Mouse (Mus musculus) small intestine, adult 2 months (tissue): ENCODE results near the gene Hist1h3d. TPM values are rescaled to one million over a fixed set of nuclear protein-coding genes. Genes with fewer than 3 reads are reported as not detected.
"Not testable (repeated sequence)": the region's sequence is repeated elsewhere in the genome, so short reads cannot be mapped to it uniquely, and the experiment has no call there.

Experiments
- H3K27ac ChIP-seq: fragments of 200-500 bp; 2 replicates; pipeline ENCODE4 v1.5.1; 2012; ENCODE audit warnings: low read depth, low read length, control low read depth, inconsistent platforms; ENCODE audit not compliant: insufficient read depth
- H3K27me3 ChIP-seq: fragments of 200-500 bp; 2 replicates; pipeline ENCODE4 v1.6.1; 2012; ENCODE audit warnings: mild to moderate bottlenecking, moderate library complexity, low read length, inconsistent platforms; ENCODE audit not compliant: control insufficient read depth, insufficient read depth
- H3K36me3 ChIP-seq: fragments of 200-500 bp; 2 replicates; pipeline ENCODE4 v1.6.1; 2012; ENCODE audit warnings: mild to moderate bottlenecking, low read length, control low read depth, inconsistent platforms; ENCODE audit not compliant: control insufficient read depth, insufficient read depth
- H3K4me1 ChIP-seq: fragments of 200-500 bp; 2 replicates; pipeline ENCODE4 v1.6.1; 2012; ENCODE audit warnings: low read length, inconsistent platforms, mixed read lengths; ENCODE audit not compliant: control insufficient read depth, insufficient read depth, insufficient read length
- H3K4me3 ChIP-seq: fragments of 200-500 bp; 2 replicates; pipeline ENCODE4 v1.5.1; 2012; ENCODE audit warnings: low read depth, mild to moderate bottlenecking, control low read depth, inconsistent platforms, low read length, moderate library complexity
- CTCF ChIP-seq: fragments of 200-500 bp; IDR thresholded peaks from 2 replicates; pipeline ENCODE4 v1.5.1; 2012; ENCODE audit warnings: low read depth, mild to moderate bottlenecking, control low read depth, inconsistent platforms, low read length, moderate library complexity, mixed read lengths; ENCODE audit not compliant: insufficient replicate concordance, insufficient read length; ENCODE audit errors: extremely low read depth
- POLR2A ChIP-seq: fragments of 200-500 bp; IDR thresholded peaks from 2 replicates; pipeline ENCODE4 v1.6.1; 2012; ENCODE audit warnings: low read depth, mild to moderate bottlenecking, control low read depth, inconsistent platforms, low read length, moderate library complexity
- WGBS: fragments of 180-500 bp; shearing (Covaris S2); methylation state at CpG from one replicate; pipeline ENCODE4 v1.1.7; 2018; 5-methylcytosine and 5-hydroxymethylcytosine counted together
- polyA plus RNA-seq: library from polyadenylated mRNA; depleted of rRNA; stranded (reverse); fragments of >200 nt; gene quantifications from 2 replicates; pipeline ENCODE4 v1.2.3, GENCODE M21; 2012

Gene Hist1h3d
- polyA plus RNA-seq, 1 experiment: 24.2 TPM

- WGBS: 3% methylated on average over 15 of the region's 39 CpGs
- not testable (repeated sequence) for H3K4me1 ChIP-seq, H3K36me3 ChIP-seq, H3K27me3 ChIP-seq
- H3K27ac ChIP-seq: peak overlapping the region; percentile 79
- H3K4me3 ChIP-seq: peak overlapping the region; percentile 52
These were observed 905 bp upstream of the Hist1h3d start for GRCm38 (mm10) chr13:23574546-23575170.

- Histone ChIP-seq H3K27ac (peak overlapping the region; percentile 52), H3K4me3 (peak overlapping the region; percentile 73)
- WGBS: 1% methylated on average over 19 of the region's 40 CpGs
- not testable (repeated sequence) for H3K27me3 ChIP-seq, H3K36me3 ChIP-seq, H3K4me1 ChIP-seq
- 0 out of 2 replicates have a peak, but pooled peaks have one; percentile 14 for TF ChIP-seq POLR2A
These were observed 326 bp downstream of the Hist1h3d start for GRCm38 (mm10) chr13:23575864-23576313.

GRCm38 (mm10) chr13:23576351-23576881 is 853 bp downstream of the Hist1h3d start:
- H3K27ac ChIP-seq: no peak overlapping the region
- 33% methylated on average over 7 of the region's 7 CpGs for WGBS
- H3K27me3 ChIP-seq: no peaks in the 10 kb centered on the region
- H3K4me3 ChIP-seq: peak overlapping the region; percentile 73
- H3K4me1 ChIP-seq: no peaks in the 10 kb centered on the region
- TF ChIP-seq CTCF (no peak), POLR2A (no peak)
- H3K36me3 ChIP-seq: no peaks in the 10 kb centered on the region

- no peaks in the 10 kb centered on the region for H3K36me3 ChIP-seq
- H3K27me3 ChIP-seq: no peaks in the 10 kb centered on the region
- no peak for TF ChIP-seq CTCF
- TF ChIP-seq POLR2A: no peak
- no peak overlapping the region for H3K4me3 ChIP-seq
- WGBS: 49% methylated on average over 6 of the region's 6 CpGs
- H3K4me1 ChIP-seq: no peaks in the 10 kb centered on the region
- no peak overlapping the region for H3K27ac ChIP-seq
These were observed 1.5 kb downstream of the Hist1h3d start for GRCm38 (mm10) chr13:23576906-23577639.

- TF ChIP-seq POLR2A (no peak), CTCF (no peak)
- Histone ChIP-seq H3K27me3 (no peaks in the 10 kb centered on the region), H3K36me3 (no peaks in the 10 kb centered on the region), H3K27ac (no peak overlapping the region), H3K4me3 (no peak overlapping the region), H3K4me1 (no peaks in the 10 kb centered on the region)
- 96% methylated on average over 1 of the region's 1 CpGs for WGBS
These were observed 2.3 kb downstream of the Hist1h3d start for GRCm38 (mm10) chr13:23577835-23578234.

- Histone ChIP-seq H3K27ac (peak within 1 kb of the TSS; percentile 22), H3K36me3 (no peaks in the 10 kb centered on the region), H3K27me3 (no peaks in the 10 kb centered on the region), H3K4me3 (peak within 1 kb of the TSS; percentile 64), H3K4me1 (peaks cover 2% of the 10 kb centered on the region; the same call in 1 of the 2 replicates)
- WGBS: under 1% methylated on average over 43 of the region's 43 CpGs
- TF ChIP-seq CTCF (no peak), POLR2A (peak; percentile 98)
These were observed 6.0 kb downstream of the Hist1h3d start, which contains the start of gene Hist1h4d for GRCm38 (mm10) chr13:23581408-23582218. Gene Hist1h4d, plus strand, starts transcription at chr13:23581598.
